Mouse (Mus musculus): ENCODE data around the gene Rrp9.

The Rrp9 gene

DNA sequence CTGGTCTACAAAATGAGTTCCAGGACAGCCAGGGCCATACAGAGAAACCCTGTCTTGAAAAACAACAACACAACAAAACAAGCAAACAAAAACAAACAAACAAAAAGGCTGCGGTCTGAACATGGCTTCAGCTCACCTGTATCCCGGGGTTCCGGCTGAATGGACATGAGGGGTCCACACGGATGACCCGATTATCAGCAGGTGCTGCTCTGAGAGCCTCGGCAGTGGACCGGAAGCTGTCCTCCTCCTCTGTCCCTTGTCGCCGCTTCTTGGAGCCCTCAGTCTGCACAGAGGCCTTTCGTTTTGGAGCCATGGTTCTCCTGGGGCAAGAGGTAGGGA lies at the start of gene Rrp9:
Gene Rrp9, plus strand, starts transcription at position 301 of the 339 bp plus-strand sequence.
- peak in 1 of 2 experiments; percentile 35 for DNase-seq

DNA sequence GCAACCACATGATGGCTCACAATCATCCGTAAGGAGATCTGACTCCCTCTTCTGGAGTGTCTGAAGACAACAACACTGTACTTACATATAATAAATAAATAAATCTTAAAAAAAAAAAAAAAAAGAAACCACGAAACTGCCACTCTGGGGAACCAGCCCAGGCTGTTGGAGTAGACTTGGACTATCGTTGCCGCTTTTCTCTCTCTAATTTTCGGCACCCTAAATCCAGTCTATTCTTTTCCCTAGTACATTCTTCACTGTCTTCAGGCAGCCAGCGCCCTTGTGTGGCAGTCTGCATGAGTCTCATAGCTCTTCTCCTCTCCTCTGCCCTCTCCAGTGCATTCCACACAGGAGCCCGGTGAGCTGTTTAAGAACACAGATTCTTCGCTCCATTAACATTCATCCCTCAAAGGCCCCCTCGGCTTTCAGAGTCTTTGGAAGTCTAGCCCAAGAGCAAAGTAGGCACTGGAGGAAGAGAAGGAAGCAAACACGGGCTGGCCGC lies 47.0 kb upstream of the Rrp9 start:
- DNase-seq: no peak

DNA sequence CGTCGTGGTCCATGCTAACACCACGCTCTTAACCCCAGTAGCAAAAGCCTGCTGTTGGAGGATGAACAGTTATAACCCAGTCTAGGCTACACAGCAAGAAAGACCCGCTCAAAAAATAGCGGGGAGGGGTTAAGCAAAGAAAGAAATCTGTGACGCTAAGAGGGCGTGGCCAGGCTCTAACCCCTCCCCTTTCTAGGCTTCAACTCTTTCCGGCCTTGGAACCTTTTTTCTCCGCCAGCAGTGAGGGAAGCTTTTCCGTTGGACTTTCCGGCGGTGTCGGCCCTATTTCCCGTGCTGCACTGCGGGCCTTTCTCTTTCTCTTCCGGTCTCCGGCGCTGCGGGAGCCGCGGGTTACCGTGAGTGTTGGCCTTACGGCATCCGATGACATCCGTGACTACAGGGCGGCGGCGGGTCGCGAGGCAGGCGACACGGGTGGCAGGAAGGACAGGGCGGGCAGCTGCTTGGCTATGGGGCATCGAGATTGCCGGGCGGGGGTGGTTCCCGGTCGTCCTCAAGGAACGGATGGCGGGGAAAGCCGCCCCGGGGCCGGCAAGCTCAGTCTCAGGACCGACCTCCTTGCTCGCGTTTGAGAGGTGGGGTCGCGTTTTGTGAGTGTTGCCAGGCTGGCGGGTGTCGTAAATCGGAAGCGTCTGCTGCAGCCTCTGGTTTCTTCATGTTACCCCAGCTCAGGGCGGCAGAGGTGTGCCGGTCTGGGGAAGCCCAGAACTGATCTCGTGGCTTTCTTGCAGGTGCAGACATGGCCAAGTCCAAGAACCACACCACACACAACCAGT lies 46.3 kb upstream of the Rrp9 start, which contains the start of gene Rpl29:
Gene Rpl29, plus strand, starts transcription at position 234 of the 794 bp plus-strand sequence.
- DNase-seq: peak; percentile 95

DNA sequence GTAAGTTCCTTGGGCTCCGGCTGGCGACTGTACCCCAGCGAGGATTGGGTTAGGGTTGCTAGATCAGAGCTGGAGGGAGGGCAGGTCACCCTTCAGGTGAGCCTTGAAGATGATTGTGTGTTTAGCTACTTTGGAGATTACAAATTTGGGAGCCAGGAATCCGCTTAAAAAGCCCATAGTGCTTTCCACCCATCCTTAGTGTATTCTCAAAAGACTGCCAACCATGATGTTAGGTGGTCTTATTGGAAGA lies 45.8 kb upstream of the Rrp9 start:
- no peak for DNase-seq

DNA sequence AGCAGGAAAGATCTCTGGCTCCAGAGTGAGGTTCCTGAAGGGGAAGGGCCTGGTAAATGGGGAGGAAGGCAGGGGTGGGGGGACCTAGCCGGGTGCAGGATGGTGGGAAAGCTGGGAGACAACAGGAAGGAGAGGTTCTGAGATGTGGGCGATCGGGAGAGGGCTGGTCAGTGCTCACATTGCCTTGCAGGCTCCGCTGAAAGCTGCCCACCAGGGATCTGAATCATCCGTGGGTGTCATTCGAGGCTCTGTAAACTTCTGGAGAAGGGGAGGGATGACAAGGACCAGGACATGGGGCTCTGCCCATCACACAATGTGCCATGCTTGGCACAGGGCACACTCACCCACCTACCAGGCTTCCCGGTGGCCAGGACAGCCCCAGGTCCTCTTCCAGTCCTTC lies 42.4 kb upstream of the Rrp9 start:
- DNase-seq: no peak

DNA sequence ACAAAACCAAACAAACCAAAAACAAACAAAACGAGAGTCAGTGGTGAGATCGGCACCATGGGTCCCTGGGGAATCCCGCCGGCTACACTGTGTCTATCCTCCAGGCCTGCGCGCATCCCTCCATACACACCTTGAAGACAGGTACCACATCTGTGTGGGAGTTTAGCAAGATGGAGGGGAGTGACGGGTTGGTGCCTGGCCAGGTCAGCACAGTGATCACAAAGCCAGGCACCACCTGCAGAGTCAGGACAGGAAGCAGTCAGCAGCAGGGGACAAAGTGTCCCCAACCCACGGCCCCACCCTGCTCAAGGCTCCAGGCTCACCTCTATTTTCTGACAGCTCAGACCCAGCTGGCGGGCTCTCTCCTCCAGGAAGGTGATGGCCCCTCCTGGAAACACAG lies 39.2 kb upstream of the Rrp9 start:
- DNase-seq: no peak

DNA sequence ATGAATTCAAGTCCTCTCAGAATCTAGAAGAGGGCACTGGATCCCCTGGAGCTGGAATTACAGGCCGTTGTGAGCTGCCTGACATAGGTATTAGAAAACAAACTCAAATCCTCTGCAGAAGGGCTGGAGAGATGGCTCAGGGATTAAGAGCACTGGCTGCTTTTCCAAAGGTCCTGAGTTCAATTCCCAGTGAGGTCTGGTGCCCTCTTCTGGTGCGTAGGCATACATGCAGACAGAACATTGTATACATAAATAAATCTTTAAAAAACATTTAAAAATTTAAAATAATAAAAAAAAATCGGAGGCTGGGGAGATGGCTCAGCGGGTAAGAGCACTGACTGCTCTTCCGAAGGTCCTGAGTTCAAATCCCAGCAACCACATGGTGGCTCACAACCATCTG lies 33.1 kb upstream of the Rrp9 start:
- peak in 1 of 2 experiments; percentile 16 for DNase-seq

DNA sequence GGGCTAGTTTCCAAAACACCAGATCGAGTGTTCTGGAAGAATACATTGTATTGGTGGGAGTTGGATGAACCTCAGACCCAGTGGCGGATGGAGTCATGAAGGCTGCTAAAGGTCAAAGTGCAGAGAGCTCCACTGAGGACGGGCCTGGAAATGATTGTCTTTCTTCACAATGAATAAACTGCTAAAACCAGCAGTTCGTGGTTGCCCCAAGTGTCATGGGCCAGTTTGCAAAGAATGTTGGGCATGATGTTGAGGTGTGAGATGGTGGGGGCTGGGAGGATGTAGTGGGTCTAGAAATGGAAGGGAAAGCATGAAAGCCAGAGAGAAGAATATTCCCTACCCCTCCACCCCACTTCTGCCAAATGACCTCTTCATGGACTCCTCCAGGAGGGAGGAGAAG lies 30.9 kb upstream of the Rrp9 start:
- DNase-seq: no peak

DNA sequence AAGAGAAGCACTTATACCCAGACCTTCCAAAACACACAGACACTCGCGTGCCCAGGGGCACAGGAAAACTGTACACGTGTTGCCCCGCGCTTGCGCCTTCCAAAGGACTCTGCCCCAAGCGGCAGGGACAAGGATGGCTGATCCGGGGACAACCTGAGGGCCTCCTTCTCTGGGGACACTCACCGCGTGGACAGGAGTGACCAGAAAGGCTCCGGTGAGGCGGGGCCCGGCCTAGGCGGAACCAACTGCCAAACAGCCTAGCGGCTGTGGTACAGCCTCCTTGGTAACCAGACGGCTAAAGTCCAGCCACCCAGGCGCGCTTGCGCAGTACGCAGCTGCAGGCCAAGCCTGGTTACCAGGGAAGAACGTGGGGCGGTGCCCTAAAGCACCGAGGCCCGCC lies 28.4 kb upstream of the Rrp9 start, which contains the start of the genes Abhd14b and Abhd14a:
Gene Abhd14b, plus strand, starts transcription at position 112 of the 400 bp plus-strand sequence.
Gene Abhd14a, minus strand, starts transcription at position 331 of the 400 bp plus-strand sequence.
- DNase-seq: peak; percentile 96 to 97

DNA sequence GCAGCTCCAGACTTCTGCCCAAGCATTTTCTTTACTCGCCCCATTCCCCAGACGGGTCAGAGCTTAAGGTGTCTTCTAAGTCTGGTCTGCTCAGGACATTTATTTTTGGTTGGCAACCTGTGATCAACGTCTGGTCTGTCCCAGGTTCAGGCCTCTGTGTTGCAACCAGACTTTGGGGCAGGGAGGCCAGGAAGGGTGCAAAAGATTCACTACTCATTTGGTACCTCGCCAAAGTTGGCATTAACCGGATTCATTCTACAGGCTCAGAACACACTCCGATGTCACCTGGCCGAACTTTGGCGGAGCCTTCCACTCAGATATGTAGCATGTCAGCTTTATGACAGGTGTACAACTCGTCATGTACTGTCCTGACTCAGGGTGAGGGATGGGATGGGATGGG lies 27.8 kb upstream of the Rrp9 start:
- DNase-seq: peak in 1 of 2 experiments; percentile 50

DNA sequence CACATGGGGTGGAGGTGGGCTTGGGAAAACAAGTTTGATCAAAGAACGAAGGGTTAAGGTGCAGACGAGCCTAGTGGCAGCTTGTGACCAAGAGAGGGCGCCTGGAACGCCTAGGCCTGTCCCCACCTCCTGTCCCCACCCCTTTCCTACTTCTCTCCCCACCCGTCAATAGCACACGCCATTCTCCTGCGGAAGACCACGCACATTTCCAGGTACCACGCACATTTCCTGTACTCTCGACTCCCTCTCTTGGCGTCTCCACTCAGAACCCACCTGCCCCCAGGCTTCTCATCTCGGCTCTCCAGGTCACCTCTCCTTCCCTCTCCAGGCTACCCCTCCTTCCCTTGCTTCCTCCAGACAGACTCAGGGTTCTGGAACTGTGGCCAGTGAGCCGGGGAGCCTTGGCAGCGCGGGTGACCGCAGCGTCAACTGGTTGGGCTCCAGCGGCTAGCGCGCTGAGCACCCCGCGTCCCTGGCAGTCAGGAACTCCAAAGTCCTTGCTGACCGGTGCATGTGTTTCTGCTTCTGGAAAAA lies 27.2 kb upstream of the Rrp9 start:
- peak; percentile 87 to 89 for DNase-seq

DNA sequence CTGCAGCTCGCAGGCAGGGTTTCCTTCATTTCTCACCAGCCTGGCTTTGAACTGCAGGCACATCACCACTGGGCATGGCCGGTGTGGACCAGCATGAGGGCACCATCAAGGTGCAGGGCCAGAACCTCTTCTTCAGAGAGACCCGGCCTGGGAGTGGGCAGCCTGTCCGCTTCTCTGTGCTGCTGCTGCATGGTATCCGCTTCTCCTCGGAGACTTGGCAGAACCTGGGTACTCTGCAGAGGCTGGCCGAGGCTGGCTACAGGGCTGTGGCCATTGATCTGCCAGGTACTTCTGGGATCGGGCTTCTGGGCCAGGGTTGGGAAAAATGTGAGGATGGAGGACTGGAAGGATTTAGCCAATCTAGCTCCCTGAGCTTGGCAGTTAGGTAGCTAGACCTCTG lies 25.8 kb upstream of the Rrp9 start:
- DNase-seq: peak; percentile 56 to 57

DNA sequence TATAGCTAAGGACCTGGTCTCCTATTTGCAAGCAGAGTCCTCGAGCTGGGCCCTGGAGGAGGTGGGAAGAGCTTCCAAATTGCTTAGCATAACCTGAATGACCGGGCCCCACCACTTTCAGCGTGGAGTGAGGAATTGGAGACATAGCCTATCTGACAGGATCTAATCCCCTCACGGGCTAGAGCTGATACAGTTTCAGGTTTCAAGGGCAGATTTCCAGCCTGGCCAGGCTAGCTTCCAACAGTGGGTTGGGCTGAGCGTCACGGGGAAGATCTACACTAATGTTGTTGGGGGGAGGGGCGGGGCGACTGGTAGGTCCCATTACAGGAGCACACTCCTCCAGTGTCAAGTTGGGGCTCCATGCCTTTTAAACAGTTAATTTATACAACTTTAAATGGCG lies 25.1 kb upstream of the Rrp9 start:
- peak; percentile 77 to 87 for DNase-seq

DNA sequence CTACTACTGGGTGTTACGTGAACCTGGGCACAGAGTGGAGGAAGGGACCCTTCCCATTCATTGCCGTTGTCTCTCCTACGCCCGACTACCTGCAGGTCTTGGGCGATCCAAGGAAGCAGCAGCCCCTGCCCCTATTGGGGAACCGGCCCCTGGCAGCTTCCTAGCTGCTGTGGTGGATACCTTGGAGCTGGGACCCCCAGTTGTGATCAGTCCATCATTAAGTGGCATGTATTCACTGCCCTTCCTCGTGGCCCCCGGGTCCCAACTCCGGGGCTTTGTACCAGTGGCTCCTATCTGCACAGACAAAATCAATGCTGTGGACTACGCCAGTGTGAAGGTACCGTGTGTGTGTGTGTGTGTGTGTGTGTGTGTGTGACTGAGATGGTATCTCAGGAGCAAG lies 24.5 kb upstream of the Rrp9 start:
- peak in 1 of 2 experiments; percentile 18 for DNase-seq

DNA sequence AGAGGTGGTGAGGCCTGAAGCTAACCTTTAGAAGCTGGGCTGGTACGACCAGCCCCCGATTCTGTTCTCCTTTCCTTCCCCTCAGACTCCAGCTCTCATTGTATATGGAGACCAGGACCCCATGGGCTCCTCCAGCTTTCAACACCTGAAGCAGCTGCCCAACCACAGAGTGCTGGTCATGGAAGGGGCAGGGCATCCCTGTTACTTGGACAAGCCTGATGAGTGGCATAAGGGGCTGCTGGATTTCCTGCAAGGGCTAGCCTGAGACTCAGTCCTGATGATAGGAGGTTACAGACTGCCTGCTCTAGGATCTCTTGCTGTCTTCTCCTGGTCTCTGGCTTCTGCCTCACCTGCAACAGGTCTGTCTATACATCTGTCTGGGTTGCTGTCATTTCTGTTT lies 23.9 kb upstream of the Rrp9 start:
- peak in 1 of 2 experiments; percentile 41 for DNase-seq

DNA sequence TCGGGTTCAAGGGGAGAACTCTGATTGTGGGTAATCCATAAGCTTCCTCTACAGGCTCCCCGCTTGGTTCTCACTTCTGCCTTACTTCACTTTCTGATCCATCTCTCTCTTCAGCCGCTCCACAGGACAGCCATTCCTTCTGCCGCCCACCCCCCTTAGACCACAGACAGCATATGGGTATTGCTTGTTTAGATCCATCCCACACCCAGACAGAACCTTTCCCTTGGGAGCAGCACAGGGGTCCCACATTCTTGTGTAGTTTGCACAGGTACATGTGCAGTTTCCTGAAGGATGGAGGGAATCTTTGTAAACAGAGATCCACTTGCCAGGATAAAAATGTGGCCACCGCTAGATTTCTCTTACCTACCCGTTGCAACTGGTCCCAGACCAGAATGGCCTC lies 23.4 kb upstream of the Rrp9 start:
- DNase-seq: no peak

DNA sequence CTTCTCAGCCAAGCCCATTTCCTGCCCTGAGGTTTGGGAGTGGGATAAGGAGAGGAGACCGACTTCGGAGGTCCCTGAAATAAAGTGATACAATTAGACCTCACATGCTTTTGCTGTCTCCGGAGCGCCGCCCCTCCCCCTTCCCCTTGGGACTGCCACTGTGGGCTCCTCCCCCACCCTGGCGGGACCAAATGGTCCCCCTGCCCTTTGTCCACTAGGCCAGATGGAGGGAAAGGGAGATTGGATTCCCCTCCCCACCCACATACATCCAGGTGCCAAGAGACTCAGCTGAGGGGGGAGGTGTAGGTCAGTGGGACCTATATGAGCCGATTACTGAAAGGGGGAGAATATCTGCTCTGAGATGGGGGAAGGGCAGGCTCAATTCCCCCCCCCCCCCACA lies 22.9 kb upstream of the Rrp9 start:
- peak; percentile 90 to 94 for DNase-seq

DNA sequence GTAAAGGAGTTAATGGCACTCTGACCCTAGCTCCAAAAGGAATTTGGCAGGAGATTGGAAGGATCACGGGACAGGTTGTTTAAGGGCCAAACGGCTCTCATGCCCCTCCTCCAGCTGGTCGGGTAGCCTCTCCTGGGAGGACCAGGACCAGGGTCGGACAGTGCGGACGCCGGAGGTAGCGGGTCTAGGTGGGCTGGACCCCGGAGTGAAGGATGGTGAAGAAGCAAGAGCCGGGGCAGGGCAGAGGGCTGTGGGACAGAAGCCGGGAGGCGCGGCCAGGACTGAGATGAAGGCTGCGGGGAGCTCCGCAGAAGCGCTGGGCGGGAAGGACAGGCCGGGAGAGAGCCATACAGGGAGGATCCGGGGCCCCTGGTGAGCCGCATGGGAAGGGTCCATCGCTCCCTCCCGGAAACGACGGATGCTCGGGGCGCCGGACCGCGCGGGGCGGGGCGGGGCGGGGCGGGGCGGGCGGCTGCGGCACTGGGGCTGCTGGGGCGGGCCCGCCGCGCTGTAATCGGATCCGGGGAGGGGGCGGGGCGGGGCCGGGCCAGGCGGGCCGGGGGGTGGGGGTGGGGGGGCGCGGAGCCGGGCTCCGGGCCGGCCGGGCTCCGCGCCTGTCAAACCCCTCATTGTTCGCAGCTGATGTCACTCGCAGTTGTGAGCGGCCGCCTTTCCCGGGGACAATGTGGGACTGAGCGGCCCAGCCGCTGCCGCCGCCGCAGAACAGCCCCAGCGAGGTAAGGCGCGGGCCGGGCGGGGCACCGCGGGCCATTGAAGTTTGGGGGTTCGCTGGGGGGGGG lies 22.3 kb upstream of the Rrp9 start, which contains the start of gene Pcbp4:
Gene Pcbp4, plus strand, starts transcription at position 21 of the 800 bp plus-strand sequence.
- peak; percentile 80 to 82 for DNase-seq

DNA sequence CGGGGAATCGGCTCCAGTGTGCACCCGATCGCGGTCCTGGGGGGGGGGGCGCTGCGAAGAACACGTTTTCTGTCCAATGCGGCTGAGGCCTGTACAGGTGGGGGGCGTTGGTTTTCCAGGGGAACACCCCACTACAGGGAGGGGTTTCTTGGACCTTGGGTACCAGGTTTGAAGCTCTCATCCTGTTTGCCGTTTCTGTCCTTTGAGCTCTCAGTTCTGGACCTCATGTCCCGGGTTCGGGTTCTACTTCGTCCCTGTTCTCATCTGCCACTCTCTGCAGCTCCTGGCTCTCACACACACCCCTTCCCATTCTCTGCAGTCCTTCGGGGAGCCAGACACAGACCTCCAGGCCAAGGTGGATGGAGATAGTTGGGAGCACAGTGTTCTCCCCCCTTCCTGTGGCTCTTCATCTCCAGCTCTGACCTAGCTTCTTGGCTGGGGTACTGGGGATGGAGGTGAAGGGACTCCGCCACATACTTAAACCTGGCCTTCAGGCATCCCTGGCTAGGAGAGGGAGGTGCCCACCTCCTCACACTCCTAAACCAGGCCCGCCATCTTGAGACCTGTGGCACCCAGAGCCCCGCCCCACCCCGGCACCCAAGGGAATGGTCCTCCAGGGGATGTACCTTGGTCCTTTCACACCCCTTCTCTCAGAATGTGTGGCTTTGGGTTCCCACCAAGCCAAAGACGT lies 21.5 kb upstream of the Rrp9 start:
- DNase-seq: peak; percentile 58 to 70

DNA sequence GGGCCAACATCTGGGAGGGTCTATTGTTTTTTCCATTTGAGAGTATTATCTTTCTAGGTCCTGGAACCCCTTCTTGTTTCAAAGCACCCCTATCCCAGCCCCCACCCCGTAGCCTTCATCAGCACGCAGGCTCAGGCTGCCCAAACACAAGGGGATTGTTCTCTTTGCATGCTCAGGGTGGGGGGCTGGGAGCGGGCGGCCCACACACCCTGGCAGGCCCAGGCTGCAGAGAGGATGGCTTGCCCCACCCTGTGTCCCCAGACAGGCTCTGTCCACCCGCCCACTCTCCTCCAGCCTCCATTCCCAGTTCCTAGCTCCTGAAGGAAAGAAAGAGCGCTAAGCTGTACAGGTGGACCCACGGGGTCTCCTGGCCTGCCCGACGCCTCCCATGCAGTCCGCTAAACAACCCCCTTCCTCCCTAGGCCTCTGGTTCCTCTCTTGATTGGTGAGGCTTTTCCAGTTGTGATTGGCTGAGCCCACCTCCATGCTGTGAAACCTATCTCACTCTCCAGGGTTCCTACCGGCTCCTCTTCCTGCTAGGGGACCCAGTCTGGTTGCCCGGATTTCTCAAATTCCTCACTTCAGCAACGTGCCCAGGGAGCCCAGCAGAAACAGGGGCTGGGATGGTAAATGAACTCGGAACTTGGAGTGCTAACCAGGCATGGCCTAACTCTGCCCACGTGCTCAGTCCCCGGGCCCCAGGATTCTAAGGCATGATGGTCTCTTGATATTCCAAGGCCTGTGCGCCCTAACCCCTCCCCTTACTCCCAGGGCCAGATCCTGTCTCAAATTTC lies 20.7 kb upstream of the Rrp9 start:
- DNase-seq: peak; percentile 41 to 49

DNA sequence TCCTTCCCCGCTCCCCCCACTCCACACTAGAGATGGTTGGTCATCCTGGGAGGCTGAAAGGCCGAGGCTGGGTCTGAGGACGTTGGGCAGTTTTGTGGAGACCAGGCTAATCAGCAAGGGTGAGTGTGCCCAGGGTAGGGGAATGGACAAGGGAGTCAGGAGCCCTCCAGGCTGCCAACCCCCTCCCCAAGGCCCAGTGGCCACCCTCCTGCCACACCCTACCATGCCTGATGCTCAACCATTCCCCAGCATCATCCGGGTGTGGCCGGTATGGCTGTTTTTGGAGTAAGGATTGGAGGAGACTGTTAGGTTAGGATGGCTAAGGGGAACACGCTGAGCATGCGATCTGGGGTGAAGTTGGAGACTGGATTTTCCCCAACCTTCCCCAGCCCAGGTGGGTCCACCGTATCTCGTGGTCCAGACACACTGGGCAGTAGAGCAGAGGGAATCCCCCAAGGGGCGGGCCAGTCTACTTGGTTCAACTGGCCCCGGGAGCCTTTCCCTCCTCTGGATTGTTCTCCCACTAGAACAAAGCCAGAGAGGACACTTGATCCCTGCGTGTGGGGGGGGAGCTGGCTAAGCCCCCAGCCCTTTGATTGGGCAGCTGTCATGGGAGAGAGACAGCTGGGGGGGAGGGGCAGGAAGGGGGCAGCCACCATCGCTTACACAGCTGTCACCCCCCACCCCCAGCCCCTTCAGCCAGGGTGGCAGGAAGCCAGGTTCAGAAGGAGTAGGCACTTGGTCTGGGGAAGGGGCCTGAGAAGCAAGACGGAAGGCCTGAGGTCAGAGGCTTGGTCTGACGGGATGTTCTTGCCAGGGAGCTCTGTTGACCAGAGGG lies 19.2 kb upstream of the Rrp9 start:
- DNase-seq: peak; percentile 38 to 61
